9 mouse cellular contexts compared by ENCODE assay signal in the genomic region with DNA sequence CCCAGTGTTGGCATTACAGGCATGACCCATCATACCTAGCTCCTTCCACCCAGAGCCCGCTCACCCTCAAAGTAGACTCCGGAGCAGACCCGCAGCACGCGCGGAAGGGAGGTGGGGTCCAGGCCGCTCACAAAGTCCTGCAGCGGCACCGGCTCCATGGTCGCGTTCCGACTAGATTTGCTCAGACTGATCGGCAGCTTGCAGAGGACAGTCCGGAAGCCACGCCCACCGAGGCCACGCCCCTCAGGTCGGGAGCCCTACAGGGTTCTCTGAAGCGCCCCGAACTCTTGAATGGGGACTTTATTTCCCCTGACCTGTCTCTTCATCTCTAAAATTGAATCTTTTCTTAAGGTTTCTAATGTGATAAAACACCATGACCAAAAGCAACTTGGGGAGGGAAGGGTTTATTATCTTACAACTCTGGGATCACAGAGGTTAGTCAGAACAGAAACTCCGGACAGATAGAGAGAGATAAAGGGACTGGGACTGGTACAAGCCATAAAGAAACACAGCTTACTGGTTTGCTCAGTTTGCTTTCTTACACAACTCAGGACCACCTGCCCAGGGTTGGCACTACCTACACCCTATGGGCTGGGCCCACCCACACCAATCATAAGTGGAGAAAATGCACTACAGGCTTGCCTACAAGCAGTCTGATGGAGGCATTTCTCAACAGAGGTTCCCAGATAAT. TPM values are rescaled to one million over a fixed set of nuclear protein-coding genes. Genes with fewer than 3 reads are reported as not detected.
DNase-seq lines count a peak whose midpoint lies in the region; ATAC-seq lines count a peak whose summit lies in the region.
"Had no signal": no experiment of that assay in that cellular context is flagged by ENCODE, and none has a peak within 500 bp of the region (broad histone marks: within the 10 kb centered on the region; RNA-seq: fewer than 3 reads in every experiment).

Themis2 (minus strand) TSS at position 192 of the 691 bp plus-strand sequence.

- H3K36me3 ChIP-seq in midbrain, embryonic 15.5 days (replicated peaks): no peaks in the 10 kb centered on the region

- no peaks in the 10 kb centered on the region for H3K9me3 ChIP-seq in midbrain, embryonic 15.5 days

- ATAC-seq in common myeloid progenitor, adult 5-6 weeks (replicated peaks; ENCODE audit: low read depth, poor library complexity, severe bottlenecking): peak; percentile 77
- no peak for ATAC-seq in midbrain, embryonic 15.5 days (replicated peaks)

- peaks cover 5% of the 10 kb centered on the region for H3K4me1 ChIP-seq in midbrain, embryonic 15.5 days

- 2% methylated on average over 21 of the region's 21 CpGs for WGBS in midbrain, embryonic 15.5 days

- H3K9ac ChIP-seq in midbrain, embryonic 15.5 days: no peak within 1 kb of the TSS

- peaks cover 9% of the 10 kb centered on the region; the same call in 1 of the 2 replicates for H3K27me3 ChIP-seq in midbrain, embryonic 15.5 days (replicated peaks)

- no peak within 1 kb of the TSS for H3K4me3 ChIP-seq in midbrain, embryonic 15.5 days

- no peak within 1 kb of the TSS for H3K27ac ChIP-seq in midbrain, embryonic 15.5 days

- DNase-seq in cerebellum, adult 8-10 months: peak; percentile 9
- no peak for DNase-seq in cerebellum, adult 9-10 months
- peak; percentile 62 for DNase-seq in gastrocnemius, postnatal 25 days
- peak; percentile 91 for DNase-seq in induced T-regulatory cell, adult 2 months (ENCODE audit: low read depth)
- DNase-seq in liver: peak; percentile 93
- peak; percentile 93 to 95 for DNase-seq in spleen, postnatal 36 days (ENCODE audit: low spot score in 2 of 2)

- peak within 1 kb of the TSS; percentile 38 for H3K4me2 ChIP-seq in midbrain, embryonic 15.5 days

RNA-seq across cellular contexts. Expression of gene Themis2, which starts in this region (rescaled TPM):
- 9.9 and 12.0 TPM in 2 replicates for total RNA-seq in common myeloid progenitor, adult 5-6 weeks (2017)
- total RNA-seq in gastrocnemius, postnatal 25 days (2021): 1 to 10 TPM in 1 of 2 experiments, under 1 TPM in 1; 0.69 to 1.2 TPM
- polyA plus RNA-seq in midbrain, embryonic 15.5 days (2015; fragmentation: Nextera tagmentation; extraction: Ambion mirVana): 0.62 and 0.65 TPM in 2 replicates
- polyA plus RNA-seq: C2C12 had no signal
